Mouse (Mus musculus) layer of hippocampus, postnatal 10 days (tissue): ENCODE data around the gene Rxra. TPM values are rescaled to one million over a fixed set of nuclear protein-coding genes. Genes with fewer than 3 reads are reported as not detected.

Experiments
- DNase-seq, 2 experiments: peaks; one replicate each; pipeline ENCODE4 v3.0.0; 2021; ENCODE audit warnings: low spot score in 2 of 2
- total RNA-seq, 2 experiments: library from RNA; stranded (reverse); gene quantifications; 2 replicates each; pipeline ENCODE4 v1.2.3; 2021

Gene Rxra
- total RNA-seq, 2 experiments from 2014 or later, result 13.4 to 14.2 TPM

- no peak for DNase-seq
Measured at GRCm38 (mm10) chr2:27734800-27735199, 58.6 kb downstream of the Rxra start.

DNA sequence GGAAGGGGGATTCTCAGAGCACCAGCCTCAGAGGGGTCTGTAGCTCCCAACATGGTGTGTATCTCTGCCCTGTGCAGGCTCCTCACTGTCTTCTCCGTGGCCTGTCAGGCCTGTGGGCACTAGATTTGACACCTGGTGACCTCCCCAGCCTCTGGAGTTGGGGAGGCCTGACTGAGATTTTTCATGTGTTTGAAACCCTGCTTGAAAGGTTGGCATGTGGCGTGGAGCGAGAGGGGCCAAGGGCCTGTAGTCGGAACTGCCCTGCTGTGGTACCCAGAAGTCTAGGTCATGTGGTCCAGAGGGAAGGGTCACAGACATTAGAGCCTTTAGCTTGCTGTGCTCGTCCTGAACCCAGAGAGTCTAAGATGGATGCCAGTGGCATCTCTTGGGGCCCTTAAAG is 60.6 kb downstream of the Rxra start:
- DNase-seq, result no peak

DNA sequence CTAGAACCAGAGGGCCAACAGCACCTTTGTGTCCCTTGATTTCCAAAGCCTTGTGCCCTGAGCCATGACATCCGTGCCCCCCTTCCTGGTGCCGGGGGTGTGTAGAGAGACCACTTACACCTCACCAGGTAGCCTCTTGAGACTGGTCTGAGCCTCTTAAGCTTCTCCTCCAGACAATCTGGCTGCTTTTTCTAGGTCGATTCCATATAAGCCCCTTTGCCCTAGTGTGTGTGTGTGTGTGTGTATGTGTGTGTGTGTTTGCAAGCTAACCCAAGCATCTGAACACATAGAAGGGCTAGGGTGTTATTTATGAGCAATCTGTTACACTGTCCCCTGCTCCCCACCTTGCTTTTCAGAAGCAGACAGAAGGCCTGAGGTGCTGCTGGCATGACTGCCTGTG is 62.2 kb downstream of the Rxra start:
- DNase-seq, result no peak

GRCm38 (mm10) chr2:27740091-27740608 is 63.9 kb downstream of the Rxra start:
- peak; percentile 76 to 78 for DNase-seq

GRCm38 (mm10) chr2:27743177-27743576 is 66.9 kb downstream of the Rxra start:
- no peak for DNase-seq

- DNase-seq, result no peak
Measured at GRCm38 (mm10) chr2:27743863-27744611, 67.8 kb downstream of the Rxra start.

DNA sequence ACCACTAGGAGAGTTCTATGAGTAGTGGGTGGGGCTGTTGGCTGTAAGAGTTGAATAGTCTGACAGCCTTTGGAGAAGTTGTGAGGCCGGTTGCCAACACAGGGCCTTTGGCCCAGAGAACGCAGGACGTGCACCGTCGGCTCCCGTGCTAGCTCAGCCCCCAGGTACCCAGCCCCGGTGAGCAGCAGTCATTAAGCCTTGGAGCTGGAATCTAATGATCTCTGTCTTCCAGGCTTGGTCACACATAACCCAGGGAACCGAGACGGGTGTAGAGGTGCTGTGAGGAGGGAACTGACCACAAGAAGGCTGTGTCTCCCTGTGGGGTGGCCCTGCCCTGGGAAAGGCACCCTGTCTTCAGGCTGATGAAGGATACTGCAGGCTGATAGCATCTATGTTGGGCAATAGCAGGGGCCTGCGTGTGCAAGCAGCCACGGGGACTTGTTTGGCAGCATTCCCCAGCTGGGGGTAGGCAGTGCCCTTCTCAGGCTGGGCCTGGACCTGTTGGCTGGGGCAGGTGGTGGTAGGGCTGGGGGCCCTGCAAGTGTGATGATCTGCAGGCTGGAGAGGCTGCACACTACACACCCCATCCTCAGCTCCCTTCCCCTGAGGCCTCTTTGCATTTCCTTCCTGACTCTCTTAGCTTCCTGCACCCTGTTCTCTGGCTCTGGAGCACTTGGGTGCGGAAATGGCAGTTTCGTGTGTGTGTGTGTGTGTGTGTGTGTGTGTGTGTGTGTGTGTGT is 68.5 kb downstream of the Rxra start:
- DNase-seq, result no peak

- DNase-seq, result peak; percentile 44 to 64
Measured at GRCm38 (mm10) chr2:27745673-27746620, 69.7 kb downstream of the Rxra start.

DNA sequence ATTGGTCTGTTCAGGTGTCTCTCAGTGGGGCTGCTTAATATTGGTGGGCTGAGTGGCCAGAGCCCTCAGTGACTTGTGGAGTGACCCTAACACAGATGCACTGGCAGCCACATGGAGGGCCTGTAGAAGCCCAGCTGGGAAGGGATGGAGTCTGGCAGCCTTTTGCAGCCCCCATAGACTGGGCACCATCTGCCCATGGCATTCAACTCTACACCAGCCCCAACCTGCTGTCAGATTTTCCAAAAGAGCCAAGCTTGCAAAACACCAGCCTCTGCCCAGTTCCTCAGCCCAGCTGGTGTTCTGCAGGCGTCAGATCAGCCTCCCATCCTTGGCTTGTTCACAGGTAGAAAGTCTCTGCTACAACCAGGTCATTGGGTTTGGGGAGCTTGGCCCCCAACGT is 70.6 kb downstream of the Rxra start:
- no peak for DNase-seq

DNA sequence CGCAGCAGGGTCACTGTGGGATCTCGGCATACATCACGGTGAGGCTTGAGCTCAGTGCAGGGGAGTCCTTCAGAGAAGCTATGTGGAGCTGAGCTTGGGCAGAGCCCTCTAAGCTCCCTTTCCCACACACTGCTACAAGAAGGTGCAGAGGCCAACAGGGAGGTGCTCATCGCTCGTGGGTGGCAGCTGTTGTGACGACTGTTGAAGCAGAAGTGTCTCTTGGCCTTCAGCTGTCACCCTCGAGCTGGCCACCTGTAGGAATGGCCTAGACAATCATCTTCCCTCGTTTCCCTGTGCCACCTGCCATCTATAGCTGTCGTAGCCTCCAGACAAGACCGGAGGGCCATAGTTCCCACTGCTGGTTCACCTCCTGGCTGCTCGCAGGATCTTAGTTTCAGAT is 72.7 kb downstream of the Rxra start:
- DNase-seq, result no peak

DNA sequence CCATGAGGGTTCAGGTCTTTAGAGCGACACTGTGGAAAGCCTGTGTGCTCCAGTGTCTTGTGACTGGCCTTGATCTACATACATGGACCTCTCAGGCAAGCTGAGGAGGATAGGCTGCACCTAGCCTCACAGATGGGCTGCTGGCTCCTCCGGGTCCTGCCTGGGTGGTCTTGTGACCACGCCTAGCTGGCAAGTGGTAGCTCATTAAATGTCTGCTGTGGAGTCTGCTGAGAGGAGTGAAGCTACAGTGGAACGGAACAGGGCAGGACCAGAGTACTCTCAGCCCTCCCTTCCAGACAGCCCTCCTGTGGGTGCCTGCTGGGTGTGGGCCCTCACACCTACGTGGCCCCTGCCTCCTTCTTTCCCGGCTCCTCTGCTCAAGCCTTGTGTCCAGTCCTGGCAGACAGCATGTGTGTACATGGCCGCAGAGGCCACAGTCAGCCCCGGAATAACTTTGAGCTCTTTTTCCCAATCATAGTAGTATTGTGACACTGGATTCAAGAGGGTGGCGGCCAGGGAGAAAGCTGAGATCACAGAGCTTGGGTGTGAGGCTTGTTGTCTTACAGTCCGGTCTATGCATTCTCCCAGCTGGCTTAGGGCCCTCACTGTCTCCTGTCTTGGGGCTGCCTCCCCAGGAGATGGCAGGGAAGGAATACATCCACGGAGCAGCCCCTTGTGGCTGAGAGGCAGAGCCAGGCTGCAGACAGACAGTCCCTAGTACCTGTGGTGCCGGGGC is 74.3 kb downstream of the Rxra start:
- no peak for DNase-seq

GRCm38 (mm10) chr2:27751135-27751519 is 74.9 kb downstream of the Rxra start:
- DNase-seq, result no peak

- DNase-seq, result no peak
Measured at GRCm38 (mm10) chr2:27751803-27752202, 75.6 kb downstream of the Rxra start.

GRCm38 (mm10) chr2:27754094-27754493 is 77.9 kb downstream of the Rxra start:
- DNase-seq, result no peak

DNA sequence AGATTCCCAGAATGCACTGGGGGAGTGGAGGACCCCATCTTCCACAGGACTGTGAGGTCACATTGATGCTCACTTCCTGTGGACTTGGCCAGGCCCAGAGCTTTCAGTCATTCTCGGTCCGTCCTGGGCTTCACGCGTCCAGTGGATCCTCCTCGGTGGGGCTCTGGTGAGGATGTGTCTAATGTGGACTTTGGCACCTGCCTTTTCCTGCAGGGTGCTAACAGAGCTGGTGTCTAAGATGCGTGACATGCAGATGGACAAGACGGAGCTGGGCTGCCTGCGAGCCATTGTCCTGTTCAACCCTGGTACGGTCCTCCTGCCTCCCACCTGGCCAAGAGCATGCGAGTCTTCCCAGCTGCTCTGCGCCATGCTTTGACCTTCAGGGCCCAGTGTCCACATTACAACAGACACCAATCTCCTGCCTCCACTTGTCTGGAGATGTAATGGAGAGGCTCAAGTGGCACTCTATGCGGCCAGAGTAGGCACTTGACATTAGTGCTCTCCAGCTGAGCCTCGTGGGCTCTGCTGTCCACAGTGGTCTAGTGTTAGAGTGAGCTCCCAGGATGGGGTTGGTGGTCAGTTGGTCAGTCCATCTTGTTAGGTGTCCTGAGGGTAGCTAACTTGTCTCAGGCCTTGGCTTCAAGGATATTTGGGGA is 79.9 kb downstream of the Rxra start:
- no peak for DNase-seq

DNA sequence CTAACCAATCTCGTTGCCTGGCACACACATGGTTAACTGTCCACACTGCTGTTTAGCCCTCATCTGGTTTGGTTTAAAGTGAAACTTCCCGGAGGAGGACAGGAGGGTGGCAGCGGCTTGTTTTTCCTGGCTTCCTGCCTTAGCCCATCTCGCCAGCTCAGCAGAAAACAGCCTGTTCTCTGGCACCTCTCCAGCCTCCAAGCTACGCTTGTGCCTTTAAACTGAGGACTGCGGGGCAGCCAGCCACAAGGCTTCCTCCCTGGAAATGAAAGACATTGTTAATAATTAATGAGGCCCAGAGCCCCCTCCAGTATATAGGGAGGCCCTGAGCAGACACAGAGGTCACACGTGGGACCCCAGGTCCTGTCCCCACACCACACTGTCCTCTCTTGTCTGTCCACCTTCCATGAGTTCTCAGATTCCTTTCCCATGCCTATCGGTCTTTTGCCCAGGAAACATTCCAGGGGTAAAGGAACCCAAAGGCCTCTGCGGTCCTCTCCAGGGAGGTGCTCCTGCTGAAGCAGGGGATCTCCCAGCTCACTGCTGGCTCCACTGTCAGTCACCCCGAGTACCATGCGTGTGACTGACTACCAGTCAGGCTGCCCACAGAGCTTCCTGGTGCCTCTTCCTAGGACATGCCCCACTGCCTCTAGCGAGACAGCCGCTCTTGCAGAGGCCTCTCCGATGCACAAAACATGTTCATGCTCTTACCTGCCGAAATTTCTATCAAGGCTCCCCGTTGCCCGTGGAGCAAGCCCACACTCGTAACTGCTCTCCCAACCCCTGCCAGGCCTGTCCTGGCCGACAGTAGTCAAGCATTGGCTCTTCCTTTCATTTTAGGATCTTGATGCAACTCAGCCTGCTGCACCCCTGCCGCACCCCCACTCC is 82.4 kb downstream of the Rxra start:
- peak; percentile 95 to 96 for DNase-seq

DNA sequence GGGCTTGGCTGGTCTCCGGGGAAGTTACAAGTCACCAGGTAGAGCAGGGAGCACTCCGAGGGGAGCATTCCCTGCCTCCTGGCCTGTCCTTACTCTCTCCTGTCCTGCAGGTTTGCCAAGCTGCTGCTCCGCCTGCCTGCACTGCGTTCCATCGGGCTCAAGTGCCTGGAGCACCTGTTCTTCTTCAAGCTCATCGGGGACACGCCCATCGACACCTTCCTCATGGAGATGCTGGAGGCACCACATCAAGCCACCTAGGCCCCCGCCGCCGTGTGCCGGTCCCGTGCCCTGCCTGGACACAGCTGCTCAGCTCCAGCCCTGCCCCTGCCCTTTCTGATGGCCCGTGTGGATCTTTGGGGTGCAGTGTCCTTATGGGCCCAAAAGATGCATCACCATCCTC is 83.2 kb downstream of the Rxra start:
- DNase-seq, result no peak

GRCm38 (mm10) chr2:27761260-27761995 is 85.2 kb downstream of the Rxra start:
- DNase-seq, result no peak

- no peak for DNase-seq
Measured at GRCm38 (mm10) chr2:27761996-27762340, 85.7 kb downstream of the Rxra start.
